Mouse (Mus musculus): ENCODE results near the gene Mknk1.

Gene Mknk1

GRCm38 (mm10) chr4:115847377-115847776, 8.4 kb downstream of the Mknk1 start:
- DNase-seq = peak; percentile 34 to 44

- no peak for DNase-seq
Observed at GRCm38 (mm10) chr4:115848083-115848482, 9.1 kb downstream of the Mknk1 start.

- DNase-seq = no peak
Observed at GRCm38 (mm10) chr4:115848990-115849677, 10.1 kb downstream of the Mknk1 start.

DNA sequence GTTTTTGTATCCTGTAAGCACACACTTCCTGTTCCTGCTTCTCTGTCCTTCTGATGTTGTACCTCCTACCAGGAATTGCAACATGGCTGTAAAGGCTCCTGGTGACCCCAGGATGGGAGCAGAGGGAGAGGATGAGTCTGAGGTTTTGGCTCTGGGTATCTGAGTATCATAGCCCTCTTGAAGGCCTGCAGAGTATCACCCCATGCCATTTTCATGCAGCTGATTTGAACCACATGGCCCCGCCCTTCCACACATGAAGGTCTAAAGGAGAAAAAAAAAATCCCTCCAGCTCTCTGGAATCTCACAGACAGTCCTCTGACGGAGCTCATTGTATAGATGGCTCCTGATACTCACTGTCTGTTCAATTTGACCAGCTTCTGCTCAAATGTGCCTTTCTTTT, 11.1 kb downstream of the Mknk1 start:
- peak in 1 of 2 experiments; percentile 26 for DNase-seq

DNA sequence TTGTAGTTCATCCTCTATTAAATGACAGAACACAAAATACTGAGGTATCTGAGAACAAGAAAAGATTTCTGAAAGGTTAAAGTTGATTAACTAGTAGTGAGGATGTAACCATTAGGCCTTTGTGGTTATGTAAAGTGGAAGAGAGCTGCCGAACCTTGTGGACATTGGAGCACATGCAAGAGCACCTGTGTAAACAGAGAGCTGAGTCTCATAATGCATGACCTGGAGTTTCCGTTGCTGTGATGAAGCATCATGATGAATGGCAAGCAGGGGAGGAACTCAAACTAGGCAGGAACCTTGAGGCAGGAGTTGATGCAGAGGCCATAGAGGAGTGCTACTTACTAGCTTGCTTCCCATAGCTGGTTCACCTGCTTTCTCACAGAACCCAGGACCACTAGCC, 11.6 kb downstream of the Mknk1 start:
- peak in 1 of 2 experiments; percentile 14 for DNase-seq

DNA sequence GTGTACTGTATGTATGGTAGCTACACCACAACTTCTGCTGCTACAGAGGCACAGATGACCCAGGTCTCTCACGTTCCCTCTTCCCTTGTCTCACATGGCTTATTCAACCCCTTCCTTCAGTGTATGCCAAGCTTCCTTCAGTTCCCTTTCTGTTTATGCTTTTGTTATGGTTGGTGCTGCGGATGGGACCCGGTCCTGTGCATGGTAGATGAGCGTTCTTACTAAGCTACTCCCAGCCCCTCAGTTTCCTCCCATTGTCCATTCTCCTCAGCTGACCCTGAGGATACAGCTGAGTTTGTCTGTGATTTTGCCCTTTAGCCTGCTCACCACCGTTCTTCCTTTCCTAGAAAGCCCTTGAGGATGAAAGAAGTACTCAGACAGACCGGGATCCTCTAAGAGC, 12.6 kb downstream of the Mknk1 start:
- DNase-seq = peak in 1 of 2 experiments; percentile 46

- DNase-seq = no peak
Observed at GRCm38 (mm10) chr4:115855100-115855499, 16.1 kb downstream of the Mknk1 start.

- no peak for DNase-seq
Observed at GRCm38 (mm10) chr4:115855609-115856008, 16.6 kb downstream of the Mknk1 start.

DNA sequence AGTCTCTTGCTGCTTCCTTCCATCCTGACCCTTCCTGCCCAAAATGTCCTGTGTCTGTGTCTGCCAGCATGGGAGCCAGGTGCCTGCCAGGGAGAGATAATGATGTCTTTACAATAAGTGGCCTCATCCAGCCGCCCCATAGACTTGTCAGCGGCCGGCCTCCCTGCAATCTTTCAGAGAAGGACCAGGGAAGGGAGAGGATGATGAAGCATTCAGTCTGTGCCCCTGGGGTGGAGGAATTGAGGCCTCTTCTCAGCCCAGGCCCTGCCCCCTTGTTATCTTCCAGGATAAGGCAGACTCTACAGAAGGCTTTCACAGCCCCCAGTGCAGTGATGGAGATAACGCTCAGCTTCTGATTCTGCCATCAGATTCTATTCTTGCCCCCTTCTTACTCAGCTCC, 17.3 kb downstream of the Mknk1 start:
- DNase-seq = no peak

DNA sequence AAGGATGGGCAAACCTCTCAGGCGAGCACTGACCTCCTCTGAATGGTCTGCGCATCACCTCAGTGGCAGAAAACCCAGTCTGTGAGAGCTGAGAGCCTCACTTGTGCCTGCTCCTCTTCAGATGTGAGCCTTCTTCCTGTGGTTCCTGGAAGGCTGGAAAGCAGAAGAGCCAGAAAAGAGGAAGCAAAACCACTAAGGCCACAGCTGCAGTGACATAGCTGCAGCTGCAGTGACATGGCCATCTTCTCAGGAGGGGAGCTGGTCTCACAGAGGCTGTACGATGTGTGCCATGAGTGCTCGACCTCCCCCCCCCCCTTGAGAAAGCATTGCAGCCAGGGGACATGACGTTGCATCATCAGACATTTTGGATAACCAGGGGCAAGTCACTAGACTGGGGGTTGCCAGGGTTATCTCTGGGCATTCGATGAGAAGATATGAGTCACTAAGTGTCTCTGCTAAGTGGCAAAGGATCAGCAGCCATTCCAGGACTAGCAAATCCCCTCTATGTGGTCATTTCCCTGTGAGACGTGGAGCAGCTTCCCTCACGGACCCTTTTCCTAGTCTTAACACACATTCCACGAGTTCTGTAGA, 18.4 kb downstream of the Mknk1 start:
- peak; percentile 17 to 30 for DNase-seq

- DNase-seq = no peak
Observed at GRCm38 (mm10) chr4:115863352-115863751, 24.4 kb downstream of the Mknk1 start.

- DNase-seq = no peak
Observed at GRCm38 (mm10) chr4:115863880-115864279, 24.9 kb downstream of the Mknk1 start.

DNA sequence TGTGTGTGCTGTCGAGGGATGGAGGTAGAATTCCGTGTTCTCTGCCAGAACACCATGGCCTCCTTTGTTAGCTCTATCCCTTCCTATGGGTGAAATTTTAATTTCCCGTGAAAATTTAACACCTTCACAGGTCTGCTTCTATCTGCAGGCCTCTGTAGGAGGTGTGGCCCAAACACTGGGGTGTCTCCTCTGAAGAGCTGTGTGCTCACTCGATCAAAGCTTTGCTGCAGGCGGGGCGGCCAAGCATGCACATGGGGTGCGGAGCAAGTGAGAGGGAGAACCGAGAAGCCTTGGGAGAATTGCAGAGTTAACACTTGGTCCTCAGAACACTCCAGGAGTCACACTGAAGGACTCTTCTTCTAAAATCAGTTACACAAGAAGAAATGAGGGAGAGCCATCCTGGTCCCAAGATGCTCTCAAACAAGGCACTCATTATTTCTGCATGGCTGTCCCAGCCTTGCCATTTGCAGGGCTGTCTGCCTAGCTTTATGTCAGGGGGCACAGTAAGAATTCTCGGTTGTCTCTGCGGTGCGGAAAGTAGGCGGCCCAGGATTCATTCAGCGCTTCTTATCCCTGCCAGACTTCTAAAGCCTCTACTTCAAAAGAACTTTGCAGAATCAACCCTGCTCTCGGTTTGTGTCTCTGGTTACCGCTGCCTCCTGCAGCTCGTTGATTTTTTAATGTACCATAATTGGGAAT, 30.7 kb downstream of the Mknk1 start:
- DNase-seq = no peak

GRCm38 (mm10) chr4:115873231-115873630, 34.2 kb downstream of the Mknk1 start:
- DNase-seq = no peak

GRCm38 (mm10) chr4:115878216-115878678, 39.2 kb downstream of the Mknk1 start:
- no peak for DNase-seq

- no peak for DNase-seq
Observed at GRCm38 (mm10) chr4:115878828-115879227, 39.8 kb downstream of the Mknk1 start.

- DNase-seq = no peak
Observed at GRCm38 (mm10) chr4:115881183-115881582, 42.2 kb downstream of the Mknk1 start.

DNA sequence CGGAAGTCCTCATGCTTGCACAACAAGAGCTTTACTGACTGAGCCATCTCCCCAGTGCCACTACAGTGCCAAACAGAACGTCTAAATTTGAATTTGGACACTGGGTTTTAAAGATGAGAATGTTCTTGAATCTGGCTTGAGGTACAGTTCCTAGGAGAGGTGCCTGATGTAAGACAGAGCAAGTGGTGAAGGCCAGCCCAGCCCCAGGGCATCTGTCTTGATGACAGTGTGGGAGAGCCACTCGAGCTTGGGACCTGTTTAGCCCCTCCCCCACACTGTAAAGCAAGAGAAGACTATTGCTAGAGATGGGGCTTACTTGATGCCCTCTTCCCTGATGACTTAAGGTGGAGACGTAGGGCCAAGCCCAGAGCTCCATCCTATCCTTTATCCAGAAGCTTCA, 43.2 kb downstream of the Mknk1 start:
- DNase-seq = no peak

DNA sequence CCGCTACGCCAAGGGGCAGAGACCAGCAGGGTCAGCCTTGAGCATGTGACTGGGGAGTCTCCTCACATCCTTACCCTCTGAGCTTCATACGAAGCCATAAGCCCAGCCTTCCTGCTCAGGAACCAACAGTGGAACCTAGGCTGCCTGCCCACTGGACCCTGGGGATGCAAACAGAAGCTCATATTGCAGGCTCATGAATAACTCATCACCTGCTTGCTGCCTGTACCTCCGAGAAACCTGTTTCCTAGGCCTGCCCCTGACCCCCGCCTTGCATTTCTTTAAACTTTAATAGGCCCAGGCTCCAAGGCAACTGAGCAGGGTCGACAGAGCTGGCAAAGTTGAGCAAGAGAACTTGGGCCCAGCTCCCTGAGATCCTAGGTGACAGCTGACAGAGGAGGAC, 45.0 kb downstream of the Mknk1 start, which contains the start of gene Kncn:
Gene Kncn, plus strand, starts transcription at position 379 of the 400 bp plus-strand sequence.
- no peak for DNase-seq

GRCm38 (mm10) chr4:115885846-115886245, 46.8 kb downstream of the Mknk1 start:
- DNase-seq = no peak

DNA sequence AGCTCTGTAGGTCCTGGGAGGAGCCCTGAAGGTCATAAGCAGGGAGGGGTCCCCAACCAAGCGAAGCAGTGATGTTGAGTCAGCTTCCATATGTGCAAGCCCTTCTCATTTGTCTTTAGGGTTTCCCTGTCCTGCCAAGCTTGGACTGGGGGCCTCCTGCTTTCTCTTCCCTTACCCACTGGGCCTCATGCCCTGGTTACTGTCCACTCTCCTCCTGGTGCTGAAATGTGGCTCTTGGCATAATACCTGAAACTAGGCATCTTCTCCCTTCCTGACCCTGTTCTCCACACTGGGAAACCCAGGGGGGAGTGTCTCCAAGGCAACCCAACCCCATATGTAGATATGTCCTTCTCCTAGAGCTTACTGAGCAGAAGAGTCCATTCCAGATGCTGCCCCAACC, 47.9 kb downstream of the Mknk1 start:
- DNase-seq = no peak

DNA sequence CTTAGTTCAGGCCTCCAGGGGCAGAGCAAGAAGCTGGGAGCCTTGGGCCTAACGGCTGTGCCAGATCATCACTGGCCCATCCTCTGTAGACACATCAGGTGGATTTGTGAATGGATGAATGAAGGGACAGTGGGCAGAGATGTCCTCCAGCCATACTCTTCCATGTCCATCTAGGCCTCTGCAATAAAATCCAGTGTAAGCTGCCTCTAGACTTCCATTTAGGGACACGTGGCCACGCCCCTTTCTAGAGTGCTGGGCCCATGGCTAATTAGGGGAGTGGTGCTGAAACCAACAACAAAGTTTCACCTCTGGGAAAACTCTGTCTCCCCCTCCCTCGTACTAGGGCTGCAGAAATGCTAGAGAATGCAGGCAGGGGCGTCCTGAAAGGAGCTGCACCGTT, 51.1 kb downstream of the Mknk1 start:
- no peak for DNase-seq

- DNase-seq = no peak
Observed at GRCm38 (mm10) chr4:115890553-115890952, 51.6 kb downstream of the Mknk1 start, which contains the start of gene 6430628N08Rik. Gene 6430628N08Rik, plus strand, starts transcription at chr4:115890665.

DNA sequence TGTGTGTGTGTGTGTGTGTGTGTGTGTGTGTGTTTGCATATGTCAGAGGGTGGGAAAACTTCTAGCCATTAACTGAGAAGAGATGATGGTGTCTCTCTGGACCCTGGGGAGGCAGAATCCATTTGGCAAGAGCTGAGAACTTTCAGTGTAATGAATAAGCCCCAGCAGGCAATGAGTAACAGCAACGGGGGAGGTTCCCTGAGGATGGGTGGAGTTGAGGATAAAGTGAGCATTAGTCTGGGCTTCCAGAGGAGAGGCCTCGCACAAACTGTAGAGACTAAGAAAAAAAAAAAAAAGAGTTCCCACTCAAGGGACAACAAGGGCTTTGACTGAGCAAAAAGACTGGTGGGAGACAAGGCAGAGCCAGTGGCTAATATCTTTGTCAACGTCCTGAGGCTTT, 55.3 kb downstream of the Mknk1 start:
- no peak for DNase-seq

All from lung, adult 18-20 months (tissue).